Mouse (Mus musculus): ENCODE results near the gene Ccdc116. TPM values are rescaled to one million over a fixed set of nuclear protein-coding genes. Genes with fewer than 3 reads are reported as not detected.

Gene Ccdc116
- total RNA-seq (2023) = 1 to 10 TPM in 1 of 2 experiments, under 1 TPM in 1; 0.89 to 1.9 TPM

DNA sequence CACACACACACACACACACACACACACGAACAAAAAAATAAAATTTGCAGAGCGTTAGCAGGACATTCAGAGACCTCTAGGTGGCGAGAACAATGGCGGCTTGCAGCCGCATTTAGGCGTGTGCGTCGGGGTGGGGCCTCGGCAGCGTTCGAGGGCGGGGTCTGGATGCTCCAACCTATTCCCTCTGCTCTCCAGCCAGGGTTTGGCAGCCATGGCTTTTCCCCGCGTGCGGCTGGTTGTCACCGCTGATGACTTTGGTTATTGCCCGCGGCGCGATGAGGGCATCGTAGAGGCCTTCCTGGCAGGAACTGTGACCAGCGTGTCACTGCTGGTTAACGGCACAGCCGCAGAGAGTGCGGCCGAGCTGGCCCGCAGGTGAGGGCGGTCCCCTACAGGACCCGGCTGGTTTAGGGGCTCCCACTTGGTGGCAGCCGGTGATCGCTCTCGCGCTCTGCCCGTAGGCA lies at the start of gene Ccdc116:
Gene Ccdc116, minus strand, starts transcription at position 458 of the 464 bp plus-strand sequence.

DNA sequence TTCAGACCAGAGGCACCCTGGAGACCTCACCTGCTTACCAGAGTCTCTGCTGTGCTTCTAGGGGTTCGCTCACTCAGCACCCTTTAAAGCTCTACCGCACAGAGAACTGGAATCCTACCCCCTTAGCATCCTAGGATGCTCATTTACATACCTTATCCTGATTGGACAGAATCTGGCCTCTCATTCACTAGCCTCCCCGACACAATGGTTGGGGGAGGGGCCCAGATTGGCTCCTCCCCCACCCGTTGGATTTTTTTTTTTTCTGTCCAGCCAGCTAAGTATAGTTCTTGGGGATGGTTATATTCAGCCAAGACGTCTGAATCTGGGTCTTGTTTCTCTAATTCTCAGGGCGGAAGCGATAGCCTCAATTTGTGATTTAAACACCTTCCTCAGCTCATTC lies 2.7 kb downstream of the Ccdc116 start, which contains the start of gene Ydjc:
Gene Ydjc, plus strand, starts transcription at position 283 of the 400 bp plus-strand sequence.

DNA sequence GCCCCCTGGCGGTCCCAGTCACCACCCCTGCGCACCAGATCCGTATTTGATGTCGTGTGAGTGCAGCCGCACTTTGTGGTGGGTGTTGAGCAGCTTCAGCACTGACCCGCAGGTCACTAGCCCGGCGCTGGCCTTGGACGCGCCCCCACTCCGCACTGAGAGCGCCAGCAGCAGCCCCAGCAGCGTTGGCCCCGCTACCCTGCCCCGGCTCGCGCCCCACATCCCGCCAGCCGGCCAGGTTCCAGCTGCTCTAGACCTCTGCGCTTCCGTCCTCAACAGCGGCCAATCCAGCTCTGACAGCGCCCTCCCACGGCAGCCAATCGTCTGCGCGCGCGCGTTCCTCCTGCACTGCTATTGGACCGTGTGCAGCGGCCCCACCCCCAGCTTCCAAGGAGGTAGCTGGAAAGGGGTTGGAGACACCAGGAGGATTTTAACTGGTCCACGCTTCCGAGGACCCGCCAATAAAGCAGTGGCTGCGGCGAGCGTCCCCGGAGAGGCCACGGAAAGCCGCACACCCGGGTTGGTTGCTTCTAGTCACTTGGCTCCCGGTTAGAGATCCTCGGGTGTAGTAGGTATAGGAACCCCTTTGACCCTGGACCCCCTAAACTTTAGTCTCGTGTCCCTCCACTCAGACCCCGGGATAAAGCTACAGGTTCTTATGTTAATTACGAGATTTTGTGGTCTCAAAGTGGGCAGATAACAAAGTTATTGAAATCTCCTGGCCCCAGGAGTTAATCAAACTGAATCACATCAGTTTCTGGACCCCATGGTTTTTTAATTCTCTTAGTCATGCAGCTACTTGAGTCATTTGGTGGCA lies 14.7 kb downstream of the Ccdc116 start, which contains the start of gene Sdf2l1:
Gene Sdf2l1, minus strand, starts transcription at position 295 of the 817 bp plus-strand sequence.

DNA sequence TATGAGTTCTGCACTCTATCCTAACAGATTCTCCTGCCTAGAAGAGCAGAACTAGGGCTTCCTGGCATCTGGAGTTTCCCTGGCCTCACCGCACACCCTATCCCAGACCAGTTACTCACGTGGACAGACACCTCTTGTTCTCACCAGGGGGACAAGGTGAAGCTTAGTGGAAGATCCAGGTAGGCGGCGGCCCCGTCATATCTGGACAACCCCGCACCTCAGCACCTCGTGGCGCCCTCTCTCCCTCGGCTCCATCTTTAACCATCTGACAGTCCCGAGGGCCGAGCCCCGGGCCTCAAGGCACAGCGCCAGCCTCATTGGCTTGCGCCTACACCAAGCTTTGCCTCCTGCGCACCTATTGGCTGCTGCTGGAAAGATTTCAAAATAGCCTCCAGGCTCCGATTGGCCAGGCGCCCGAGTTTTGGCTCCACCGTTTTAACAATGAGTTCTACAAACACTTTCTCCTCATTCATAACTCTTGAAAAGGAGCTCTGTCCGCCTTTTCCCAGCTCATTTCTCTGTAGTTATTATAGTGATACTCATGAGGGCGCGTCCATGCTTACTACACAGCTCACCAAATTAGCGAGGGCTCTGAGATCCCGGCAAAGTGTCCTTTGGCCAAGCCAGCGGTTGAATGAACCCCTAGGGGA lies 22.0 kb downstream of the Ccdc116 start, which contains the start of gene 2610318N02Rik:
Gene 2610318N02Rik, minus strand, starts transcription at position 297 of the 650 bp plus-strand sequence.

DNA sequence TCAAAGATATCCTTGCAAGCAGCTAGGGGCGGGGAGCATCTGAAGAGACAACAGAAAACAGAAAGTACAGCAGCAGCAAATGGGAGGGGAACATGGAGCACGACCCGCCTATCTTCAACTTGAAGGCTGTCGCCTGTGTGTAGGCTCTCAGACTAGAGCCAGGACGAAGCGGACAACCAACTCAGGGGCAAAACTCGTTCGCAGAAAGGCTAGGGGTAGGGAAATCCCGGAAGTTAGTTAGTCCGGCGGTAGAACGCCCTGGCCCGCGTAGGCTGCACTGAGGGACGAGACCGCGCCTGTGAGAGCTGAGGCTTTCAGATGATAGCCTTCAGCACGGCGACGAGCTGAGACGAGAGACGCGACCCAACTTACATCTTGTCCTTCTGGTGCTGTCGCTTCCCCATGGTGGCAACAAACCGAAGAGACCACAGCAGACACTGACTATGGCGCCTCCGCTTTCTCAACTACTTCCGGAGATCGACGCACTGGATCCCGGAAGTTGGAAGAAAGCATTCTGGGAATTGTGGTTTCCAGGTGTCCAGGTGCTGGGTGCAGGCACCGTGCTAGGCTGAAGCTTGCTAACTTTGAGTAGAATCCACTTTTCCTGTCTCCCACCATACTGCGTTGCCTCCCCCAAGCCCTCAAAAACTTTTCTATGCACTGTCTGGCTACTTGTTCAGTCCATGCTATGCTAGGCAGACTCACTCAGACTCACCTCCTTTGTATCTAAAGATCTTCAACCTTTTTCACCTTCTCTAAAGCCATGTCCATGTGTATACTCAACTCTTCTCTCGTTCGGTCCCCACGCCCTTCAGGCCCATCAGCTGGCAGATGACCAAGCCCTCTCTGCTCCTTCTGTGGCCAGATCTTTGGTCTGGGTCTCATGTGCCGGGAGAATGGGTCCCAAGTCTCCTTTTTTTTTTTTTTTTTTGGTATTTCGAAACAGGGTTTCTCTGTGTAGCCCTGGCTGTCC lies 36.0 kb downstream of the Ccdc116 start, which contains the start of gene Ppil2:
Gene Ppil2, minus strand, starts transcription at position 487 of the 973 bp plus-strand sequence.

Other genes starting within 250 kb of the Ccdc116 start
- 100 to 1,000 TPM in 1 of 2 experiments, 10 to 100 TPM in 1; 97.0 to 115 TPM for gene Mapk1, start 163.8 kb downstream of the Ccdc116 start, total RNA-seq (2023)
- under 1 TPM; 0.24 to 0.60 TPM for gene Ypel1, start 77.5 kb downstream of the Ccdc116 start, total RNA-seq (2023)
- gene Ppil2, start 36.0 kb downstream of the Ccdc116 start, total RNA-seq (2023) = 10 to 100 TPM; 69.9 to 81.1 TPM
- 10 to 100 TPM in 1 of 2 experiments, 1 to 10 TPM in 1; 5.3 to 10.4 TPM for gene 2610318N02Rik, start 22.1 kb downstream of the Ccdc116 start, total RNA-seq (2023)
- 10 to 100 TPM; 39.8 to 52.1 TPM for gene Sdf2l1, start 14.8 kb downstream of the Ccdc116 start, total RNA-seq (2023)
- gene Ydjc, start 2.6 kb downstream of the Ccdc116 start, total RNA-seq (2023) = 1 to 10 TPM; 4.9 to 6.9 TPM
- gene Ube2l3, start 55.4 kb upstream of the Ccdc116 start, total RNA-seq (2023) = 100 to 1,000 TPM; 135 to 163 TPM
- gene Rimbp3, start 61.4 kb upstream of the Ccdc116 start, total RNA-seq (2023) = under 1 TPM; 0.42 to 0.44 TPM
- 1 to 10 TPM; 1.2 TPM for gene Hic2, start 86.3 kb upstream of the Ccdc116 start, total RNA-seq (2023)
- 1 to 10 TPM; 2.7 to 5.2 TPM for gene Tmem191c, start 128.8 kb upstream of the Ccdc116 start, total RNA-seq (2023)
- gene Serpind1, start 184.1 kb upstream of the Ccdc116 start, total RNA-seq (2023) = not detected